Mouse (Mus musculus) heart, embryonic 15.5 days (tissue): Measurements from ENCODE around the gene Aym1. TPM values are rescaled to one million over a fixed set of nuclear protein-coding genes. Genes with fewer than 3 reads are reported as not detected.

ENCODE experiments used
- microRNA-seq: library from miRNA; unstranded; fragments of <30 nt; microRNA quantifications from one replicate; pipeline ENCODE4, GENCODE M21; 2016
- polyA plus RNA-seq: library from polyadenylated mRNA; unstranded; fragments of >200 nt; fragmentation: Nextera tagmentation; extraction: Ambion mirVana; gene quantifications from 2 replicates; pipeline ENCODE4 v1.2.1, GENCODE M21; 2015

Aym1 gene
- polyA plus RNA-seq, 1 experiment from 2014 or later: not detected

Small RNA genes lying within 50 kb of the gene (microRNA-seq; reads per million reads assigned to microRNA genes)
- gene Mir7229 (not detected), gene Mir7230 (not detected)

Other genes starting within 250 kb of the Aym1 start
- 14.1 and 17.4 TPM in 2 replicates for gene 2900026A02Rik, start 136.1 kb upstream of the Aym1 start, polyA plus RNA-seq
- gene Tmem211, start 130.4 kb upstream of the Aym1 start, polyA plus RNA-seq: not detected in 2 replicates
- 0.62 and 1.9 TPM in 2 replicates for gene Sgsm1, start 46.5 kb upstream of the Aym1 start, polyA plus RNA-seq
- gene Wscd2, start 133.0 kb downstream of the Aym1 start, polyA plus RNA-seq: 2.5 and 4.2 TPM in 2 replicates